Mouse (Mus musculus) liver, adult 2 months (tissue): Measurements from ENCODE around the gene Gpam. TPM values are rescaled to one million over a fixed set of nuclear protein-coding genes. Genes with fewer than 3 reads are reported as not detected.
"Not testable (repeated sequence)": the region's sequence is repeated elsewhere in the genome, so short reads cannot be mapped to it uniquely, and the experiment has no call there.

Source experiments
- DNase-seq: peaks from one replicate; pipeline ENCODE4 v3.0.0-alpha.2; 2011; ENCODE audit warnings: low read depth, low spot score; ENCODE audit errors: extremely low read depth
- H3K27ac ChIP-seq: fragments of 200-500 bp; replicated peaks from 2 replicates; pipeline ENCODE4 v1.5.1; 2012; ENCODE audit warnings: low read depth, mild to moderate bottlenecking, control low read depth, inconsistent platforms, low read length; ENCODE audit not compliant: insufficient read depth
- H3K27me3 ChIP-seq: fragments of 200-500 bp; 2 replicates; pipeline ENCODE4 v1.6.1; 2012; ENCODE audit warnings: mild to moderate bottlenecking, moderate library complexity, low read length, inconsistent platforms; ENCODE audit not compliant: control insufficient read depth, insufficient read depth
- H3K36me3 ChIP-seq: fragments of 200-500 bp; 2 replicates; pipeline ENCODE4 v1.6.1; 2012; ENCODE audit warnings: low read length, inconsistent platforms; ENCODE audit not compliant: control insufficient read depth, insufficient read depth
- H3K4me1 ChIP-seq: fragments of 200-500 bp; 2 replicates; pipeline ENCODE4 v1.6.1; 2011; ENCODE audit warnings: low read length; ENCODE audit not compliant: control insufficient read depth, insufficient read depth
- H3K4me3 ChIP-seq: fragments of 200-500 bp; 2 replicates; pipeline ENCODE4 v1.5.1; 2011; ENCODE audit warnings: low read depth, mild to moderate bottlenecking, control low read depth, low read length, moderate library complexity; ENCODE audit not compliant: insufficient read depth
- H3K79me2 ChIP-seq: fragments of 200-500 bp; 2 replicates; pipeline ENCODE4 v1.6.1; 2012; ENCODE audit warnings: inconsistent platforms, mild to moderate bottlenecking, low read length, moderate library complexity; ENCODE audit not compliant: control insufficient read depth, insufficient read depth
- H3K9ac ChIP-seq: fragments of 200-500 bp; 2 replicates; pipeline ENCODE4 v1.6.1; 2012; ENCODE audit warnings: low read depth, mild to moderate bottlenecking, control low read depth, inconsistent platforms, low read length
- CTCF ChIP-seq: fragments of 200-500 bp; IDR thresholded peaks from 2 replicates; pipeline ENCODE4 v1.5.1; 2011; ENCODE audit warnings: low read depth, low read length, control low read depth
- POLR2A ChIP-seq: fragments of 200-500 bp; IDR thresholded peaks from 2 replicates; pipeline ENCODE4 v1.6.1; 2011; ENCODE audit warnings: low read length, control low read depth; ENCODE audit not compliant: insufficient read depth; ENCODE audit errors: extremely low read depth
- WGBS: fragments of 180-500 bp; shearing (Covaris S2); methylation state at CpG from one replicate; pipeline ENCODE4 v1.1.7; 2018; 5-methylcytosine and 5-hydroxymethylcytosine counted together
- polyA plus RNA-seq: library from polyadenylated mRNA; depleted of rRNA; stranded (reverse); fragments of >200 nt; gene quantifications from 2 replicates; pipeline ENCODE4 v1.2.3, GENCODE M21; 2012
- total RNA-seq: library from RNA; depleted of rRNA; stranded (reverse); fragments of >200 nt; gene quantifications from 2 replicates; pipeline ENCODE4 v1.2.3, GENCODE M21; 2014

Gpam gene
- total and polyA plus RNA-seq, 2 experiments: 102 to 261 TPM

DNA sequence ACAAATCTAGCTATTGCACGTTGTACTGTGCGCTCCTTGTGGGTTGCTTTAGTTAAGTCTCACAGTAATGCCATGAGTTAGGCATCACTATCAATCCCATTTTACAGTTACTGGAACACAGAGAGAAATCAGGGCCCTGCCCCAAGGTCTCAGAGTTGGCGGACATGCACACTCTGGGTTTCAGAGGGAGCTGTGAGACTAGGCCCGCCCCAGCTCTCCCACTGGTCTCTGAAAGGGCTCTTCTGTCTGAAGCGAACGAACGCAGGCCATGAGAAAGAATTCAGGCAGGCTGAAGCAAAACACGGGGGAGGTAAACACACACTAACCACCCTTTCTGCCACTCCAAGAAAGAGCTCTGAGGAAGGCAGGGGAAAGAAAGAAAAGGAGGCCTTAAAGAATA lies 31.6 kb upstream of the Gpam start:
- no peak overlapping the region for H3K4me3 ChIP-seq
- no peak for DNase-seq
- H3K27me3 ChIP-seq: no peaks in the 10 kb centered on the region
- no peak overlapping the region for H3K27ac ChIP-seq
- no peaks in the 10 kb centered on the region for H3K36me3 ChIP-seq
- H3K79me2 ChIP-seq: no peaks in the 10 kb centered on the region
- no peaks in the 10 kb centered on the region; the same call in 1 of the 2 replicates for H3K4me1 ChIP-seq
- no peak overlapping the region for H3K9ac ChIP-seq
- TF ChIP-seq POLR2A: no peak
- TF ChIP-seq CTCF: no peak
- 83% methylated on average over 8 of the region's 8 CpGs for WGBS

DNA sequence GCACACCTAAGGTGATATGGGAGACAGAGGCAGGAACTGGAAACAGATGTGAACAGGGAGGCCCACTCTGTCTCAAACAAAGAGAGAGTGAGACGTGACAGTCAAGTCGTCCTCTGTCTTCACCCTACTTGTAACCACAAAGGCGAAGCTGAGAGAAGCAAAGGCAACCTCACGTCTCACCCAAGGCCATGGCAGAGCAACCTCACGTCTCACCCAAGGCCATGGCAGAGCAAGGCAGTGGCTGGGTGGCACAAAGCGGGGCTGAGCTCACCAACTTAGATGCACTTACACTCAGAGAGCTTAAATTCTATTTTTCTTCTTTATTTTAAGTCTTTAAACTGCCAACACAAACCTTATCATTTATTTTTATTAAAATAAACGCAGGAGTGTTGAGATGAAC lies 30.0 kb upstream of the Gpam start:
- Histone ChIP-seq H3K4me3 (no peak overlapping the region), H3K27ac (no peak overlapping the region), H3K9ac (no peak overlapping the region), H3K4me1 (peaks cover 2% of the 10 kb centered on the region; the same call in 1 of the 2 replicates), H3K27me3 (no peaks in the 10 kb centered on the region), H3K79me2 (no peaks in the 10 kb centered on the region), H3K36me3 (no peaks in the 10 kb centered on the region)
- TF ChIP-seq CTCF (no peak), POLR2A (no peak)
- no peak for DNase-seq
- WGBS: 91% methylated on average over 7 of the region's 7 CpGs

DNA sequence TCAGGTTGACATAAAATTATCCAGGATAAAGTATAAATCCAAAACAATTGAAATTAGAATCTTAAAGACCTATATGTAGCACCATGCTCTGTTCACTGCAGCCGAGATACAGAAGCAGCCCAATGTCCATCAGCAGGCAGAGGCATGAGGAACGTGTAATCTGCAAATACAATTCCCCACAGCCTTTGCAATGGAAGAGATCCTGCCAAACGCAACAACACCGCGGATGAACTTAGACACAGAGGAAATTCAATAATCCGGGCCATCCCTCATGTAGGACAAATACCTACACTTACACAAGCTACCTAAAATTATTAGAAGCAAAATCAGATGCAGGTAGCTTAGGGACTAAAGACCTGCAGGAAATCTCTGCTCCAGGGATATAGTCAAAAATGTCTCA lies 25.9 kb upstream of the Gpam start:
- H3K79me2 ChIP-seq: no peaks in the 10 kb centered on the region
- H3K9ac ChIP-seq: no peak overlapping the region
- TF ChIP-seq CTCF (no peak), POLR2A (no peak)
- peaks cover 5% of the 10 kb centered on the region for H3K4me1 ChIP-seq
- H3K4me3 ChIP-seq: no peak overlapping the region
- DNase-seq: peak; percentile 79
- 31% methylated on average over 6 of the region's 6 CpGs for WGBS
- no peaks in the 10 kb centered on the region for H3K27me3 ChIP-seq
- H3K27ac ChIP-seq: no peak overlapping the region
- no peaks in the 10 kb centered on the region for H3K36me3 ChIP-seq

DNA sequence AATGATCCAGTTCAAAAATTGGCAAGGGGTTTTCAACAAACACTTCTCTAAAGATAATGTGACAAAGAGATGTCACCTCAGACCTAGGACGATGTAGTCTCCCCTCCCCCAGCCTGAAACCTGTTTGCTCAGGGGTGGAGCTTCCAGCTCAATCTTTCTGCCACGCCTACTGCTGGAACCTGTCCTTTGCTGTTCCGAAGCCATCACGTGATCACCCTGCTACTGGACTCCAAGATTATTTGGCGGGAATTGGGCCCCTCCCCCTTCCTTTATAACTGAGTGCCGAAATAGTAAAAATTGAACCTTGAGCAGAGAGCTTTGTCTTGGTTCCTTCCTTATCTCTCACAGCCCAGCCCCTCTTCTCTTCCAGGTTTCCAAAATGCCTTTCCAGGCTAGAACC lies 25.2 kb upstream of the Gpam start:
- not testable (repeated sequence) for H3K27ac ChIP-seq, H3K4me3 ChIP-seq, H3K9ac ChIP-seq, H3K79me2 ChIP-seq, H3K27me3 ChIP-seq, H3K36me3 ChIP-seq
- WGBS: 6% methylated on average over 6 of the region's 6 CpGs
- H3K4me1 ChIP-seq: peaks cover 12% of the 10 kb centered on the region
- DNase-seq: peak; percentile 83

DNA sequence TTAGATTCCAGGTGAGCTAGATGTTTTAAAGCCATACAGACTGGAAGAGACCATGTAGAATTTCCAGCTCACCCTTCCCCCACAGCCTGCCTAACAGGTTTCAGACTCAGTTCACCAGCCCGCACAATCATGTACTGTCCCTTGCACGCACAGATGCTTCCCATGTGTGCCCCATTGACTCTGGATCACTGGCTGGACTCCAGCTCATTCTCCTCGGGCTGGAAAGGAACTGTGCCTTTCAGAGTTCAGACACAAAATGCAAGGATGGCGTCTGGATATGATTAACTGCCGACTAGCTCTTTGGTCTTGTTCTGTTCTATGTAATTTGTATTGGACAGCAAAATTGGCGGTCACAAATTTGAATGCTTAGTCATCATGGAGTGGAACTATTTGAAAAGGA lies 22.6 kb upstream of the Gpam start:
- DNase-seq: no peak
- Histone ChIP-seq H3K4me3 (no peak overlapping the region), H3K79me2 (no peaks in the 10 kb centered on the region), H3K27ac (no peak overlapping the region; the same call in 1 of the 2 replicates), H3K9ac (no peak overlapping the region), H3K36me3 (no peaks in the 10 kb centered on the region), H3K4me1 (peaks cover 21% of the 10 kb centered on the region), H3K27me3 (no peaks in the 10 kb centered on the region)
- TF ChIP-seq CTCF: no peak
- TF ChIP-seq POLR2A: no peak
- 88% methylated on average over 6 of the region's 6 CpGs for WGBS

DNA sequence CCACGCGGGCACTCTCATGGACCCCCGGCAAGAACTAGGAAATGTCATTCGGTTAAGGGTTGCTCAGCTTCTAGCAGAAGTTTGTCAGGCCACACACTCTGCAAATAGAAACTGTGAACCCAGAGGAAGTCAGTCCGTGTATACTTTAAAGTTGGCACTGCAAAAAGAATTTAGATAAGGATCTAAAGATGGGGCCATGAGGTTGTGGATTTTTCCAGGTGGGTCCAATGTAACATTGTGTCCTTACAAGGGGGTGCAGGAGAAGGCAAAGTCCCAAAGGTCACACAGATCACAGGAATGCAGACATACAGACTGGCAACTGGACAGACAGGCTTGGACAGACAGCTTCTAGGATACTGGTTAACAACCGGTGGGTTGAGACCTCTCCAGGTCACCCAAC lies 21.1 kb upstream of the Gpam start:
- DNase-seq: peak; percentile 76
- Histone ChIP-seq H3K4me3 (no peak overlapping the region), H3K27ac (peak overlapping the region; percentile 25; the same call in 1 of the 2 replicates), H3K79me2 (no peaks in the 10 kb centered on the region), H3K36me3 (no peaks in the 10 kb centered on the region), H3K4me1 (peaks cover 25% of the 10 kb centered on the region), H3K27me3 (no peaks in the 10 kb centered on the region), H3K9ac (no peak overlapping the region)
- WGBS: 26% methylated on average over 6 of the region's 6 CpGs
- no peak for TF ChIP-seq POLR2A
- no peak for TF ChIP-seq CTCF
